Mouse (Mus musculus) gastrocnemius, postnatal 36 days (tissue): Measurements from ENCODE around the gene Pard6a. TPM values are rescaled to one million over a fixed set of nuclear protein-coding genes. Genes with fewer than 3 reads are reported as not detected.

Experiments used
- DNase-seq, 2 experiments: peaks; one replicate each; pipeline ENCODE4 v3.0.0; 2022
- intact Hi-C: fragments of 180-260 bp; cut with DNase I; formaldehyde crosslinking; loops from one replicate; pipeline ENCODE4 v1.15.1; 2025
- total RNA-seq, 2 experiments: library from RNA; stranded (reverse); gene quantifications; 2 replicates each; pipeline ENCODE4 v1.2.3; 2021

The Pard6a gene
- total RNA-seq, 2 experiments from 2014 or later = 4.7 to 6.7 TPM

- DNase-seq = no peak
- intact Hi-C loops = no loop called here
Measured at GRCm38 (mm10) chr8:105727397-105728124, 26.6 kb downstream of the Pard6a start.

- DNase-seq = no peak
- intact Hi-C loops = no loop called here
Measured at GRCm38 (mm10) chr8:105732186-105732585, 31.2 kb downstream of the Pard6a start.

- intact Hi-C loops = no loop called here
- DNase-seq = peak in 1 of 2 experiments; percentile 19
Measured at GRCm38 (mm10) chr8:105739216-105739615, 38.3 kb downstream of the Pard6a start.

- intact Hi-C loops = no loop called here
- DNase-seq = no peak
Measured at GRCm38 (mm10) chr8:105743301-105743700, 42.4 kb downstream of the Pard6a start.

GRCm38 (mm10) chr8:105750606-105751005, 49.7 kb downstream of the Pard6a start:
- intact Hi-C loops = no loop called here
- peak in 1 of 2 experiments; percentile 28 for DNase-seq

Other genes with a start within 250 kb of the Pard6a start
- 10 to 100 TPM; 54.1 to 54.9 TPM for gene Tppp3, start 229.6 kb upstream of the Pard6a start, total RNA-seq
- 1 to 10 TPM; 8.1 to 8.3 TPM for gene Zdhhc1, start 204.2 kb upstream of the Pard6a start, total RNA-seq
- gene Hsd11b2, start 182.4 kb upstream of the Pard6a start, total RNA-seq = under 1 TPM in 1 of 2 experiments, not detected in 1; 0.22 TPM
- gene Atp6v0d1, start 135.1 kb upstream of the Pard6a start, total RNA-seq = 10 to 100 TPM; 37.3 to 40.9 TPM
- 10 to 100 TPM; 15.1 to 18.2 TPM for gene Ripor1, start 95.9 kb upstream of the Pard6a start, total RNA-seq
- gene Ctcf, start 64.6 kb upstream of the Pard6a start, total RNA-seq = 10 to 100 TPM; 27.0 to 29.9 TPM
- under 1 TPM in 1 of 2 experiments, not detected in 1; 0.56 TPM for gene Agrp, start 63.8 kb upstream of the Pard6a start, total RNA-seq
- 1 to 10 TPM in 1 of 2 experiments, not detected in 1; 1.1 TPM for gene Carmil2, start 14.9 kb upstream of the Pard6a start, total RNA-seq
- gene Acd, start within 50 bp of the Pard6a start, total RNA-seq = 1 to 10 TPM; 6.6 to 6.7 TPM
- gene 4933405L10Rik, start 6.5 kb downstream of the Pard6a start, total RNA-seq = not detected
- gene Enkd1, start 7.1 kb downstream of the Pard6a start, total RNA-seq = 1 to 10 TPM in 1 of 2 experiments, under 1 TPM in 1; 0.48 to 1.2 TPM
- 1 to 10 TPM; 6.6 to 6.8 TPM for gene Gfod2, start 57.5 kb downstream of the Pard6a start, total RNA-seq
- 10 to 100 TPM; 19.7 to 22.0 TPM for gene Ranbp10, start 126.2 kb downstream of the Pard6a start, total RNA-seq
- not detected for gene Tsnaxip1, start 126.6 kb downstream of the Pard6a start, total RNA-seq
- gene Cenpt, start 152.1 kb downstream of the Pard6a start, total RNA-seq = 1 to 10 TPM; 1.1 to 1.2 TPM
- gene Thap11, start 154.0 kb downstream of the Pard6a start, total RNA-seq = 10 to 100 TPM; 19.0 TPM
- gene Nutf2, start 159.4 kb downstream of the Pard6a start, total RNA-seq = 10 to 100 TPM; 38.4 to 52.9 TPM
- 10 to 100 TPM; 17.6 to 20.1 TPM for gene Edc4, start 179.7 kb downstream of the Pard6a start, total RNA-seq
- under 1 TPM in 1 of 2 experiments, not detected in 1; 0.59 TPM for gene Nrn1l, start 192.4 kb downstream of the Pard6a start, total RNA-seq
- gene Pskh1, start 199.3 kb downstream of the Pard6a start, total RNA-seq = 10 to 100 TPM in 1 of 2 experiments, 1 to 10 TPM in 1; 9.5 to 11.5 TPM
- gene Ctrl, start 232.7 kb downstream of the Pard6a start, total RNA-seq = not detected
- 10 to 100 TPM; 15.7 to 24.2 TPM for gene Psmb10, start 237.3 kb downstream of the Pard6a start, total RNA-seq
- gene Lcat, start 242.2 kb downstream of the Pard6a start, total RNA-seq = under 1 TPM in 1 of 2 experiments, not detected in 1; 0.25 TPM